Mouse (Mus musculus) inflammation-experienced regulatory T-cells, adult 6 months (primary cell): ENCODE measurements around the gene Zfp105. TPM values are rescaled to one million over a fixed set of nuclear protein-coding genes. Genes with fewer than 3 reads are reported as not detected.

ENCODE experiments used
- ATAC-seq: one replicate; pipeline ENCODE4 v1.8.0; 2017
- polyA plus RNA-seq, 3 experiments: library from polyadenylated mRNA; unstranded; fragments of 100-300 nt; shearing (Covaris generic); gene quantifications; one replicate each; pipeline ENCODE4 v1.2.1; 2017

Zfp105 gene
- not detected for polyA plus RNA-seq

- ATAC-seq: no peak
These were observed at the start of gene Zfp105 for GRCm38 (mm10) chr9:122922936-122923381. Zfp105 (plus strand) TSS chr9:122923072.

GRCm38 (mm10) chr9:122874653-122875052 is 48.2 kb upstream of the Zfp105 start:
- ATAC-seq: no peak

- peak; percentile 32 for ATAC-seq
These were observed 47.7 kb upstream of the Zfp105 start for GRCm38 (mm10) chr9:122875145-122875544.

GRCm38 (mm10) chr9:122885385-122885784 is 37.5 kb upstream of the Zfp105 start, which contains the start of gene Zkscan7:
Zkscan7 (plus strand) TSS chr9:122885685.
- no peak for ATAC-seq

GRCm38 (mm10) chr9:122886372-122887179 is 36.3 kb upstream of the Zfp105 start:
- ATAC-seq: peak; percentile 98

- ATAC-seq: no peak
These were observed 21.8 kb upstream of the Zfp105 start for GRCm38 (mm10) chr9:122901047-122901446.

GRCm38 (mm10) chr9:122902717-122903535 is 19.9 kb upstream of the Zfp105 start:
- no peak for ATAC-seq

- ATAC-seq: no peak
These were observed 436 bp upstream of the Zfp105 start for GRCm38 (mm10) chr9:122922436-122922835.

- no peak for ATAC-seq
These were observed 6.0 kb downstream of the Zfp105 start for GRCm38 (mm10) chr9:122928915-122929314.

GRCm38 (mm10) chr9:122950643-122951475 is 28.0 kb downstream of the Zfp105 start, which contains the start of the genes 1110059G10Rik and Kif15:
1110059G10Rik (minus strand) TSS chr9:122951000.
Kif15 (plus strand) TSS chr9:122951046.
- ATAC-seq: peak; percentile 93

Other genes with a start within 250 kb of the Zfp105 start
- not detected for gene Topaz1, start 175.7 kb upstream of the Zfp105 start, polyA plus RNA-seq
- gene Tcaim, start 117.5 kb upstream of the Zfp105 start, polyA plus RNA-seq: 10 to 100 TPM in 2 of 3 experiments, 1 to 10 TPM in 1; 7.8 to 17.7 (median 16.6) TPM
- gene Gm35549, start 79.0 kb upstream of the Zfp105 start, polyA plus RNA-seq: 1 to 10 TPM in 2 of 3 experiments, not detected in 1; 1.5 to 4.0 TPM
- 10 to 100 TPM; 31.6 to 43.9 (median 38.0) TPM for gene Zfp445, start 57.1 kb upstream of the Zfp105 start, polyA plus RNA-seq
- 1 to 10 TPM; 2.7 to 8.7 (median 2.9) TPM for gene Zkscan7, start 37.4 kb upstream of the Zfp105 start, polyA plus RNA-seq
- gene 1110059G10Rik, start 27.9 kb downstream of the Zfp105 start, polyA plus RNA-seq: 10 to 100 TPM; 22.3 to 35.5 (median 29.5) TPM
- 10 to 100 TPM in 1 of 3 experiments, 1 to 10 TPM in 2; 5.3 to 43.6 (median 6.4) TPM for gene Kif15, start 28.0 kb downstream of the Zfp105 start, polyA plus RNA-seq
- 10 to 100 TPM; 10.2 to 17.5 (median 13.8) TPM for gene Tmem42, start 98.3 kb downstream of the Zfp105 start, polyA plus RNA-seq
- 1 to 10 TPM in 1 of 3 experiments, under 1 TPM in 2; 0.38 to 1.3 (median 0.66) TPM for gene Tgm4, start 111.7 kb downstream of the Zfp105 start, polyA plus RNA-seq
- 10 to 100 TPM; 11.4 to 18.2 (median 12.4) TPM for gene Zdhhc3, start 190.1 kb downstream of the Zfp105 start, polyA plus RNA-seq
- gene Exosc7, start 190.1 kb downstream of the Zfp105 start, polyA plus RNA-seq: 100 to 1,000 TPM in 2 of 3 experiments, 10 to 100 TPM in 1; 79.7 to 114 (median 101) TPM
- gene Clec3b, start 227.9 kb downstream of the Zfp105 start, polyA plus RNA-seq: under 1 TPM in 1 of 3 experiments, not detected in 2; 0.46 TPM